Mouse (Mus musculus) CD8-positive naive resting alpha-beta T cell, adult 2 months (primary cell): ENCODE measurements around the gene BC030867.

Experiments used
- DNase-seq, 2 experiments: peaks; one replicate each; pipeline ENCODE4 v3.0.0; 2022; ENCODE audit warnings: low read depth in 2 of 2, low spot score in 2 of 2

BC030867 gene

DNA sequence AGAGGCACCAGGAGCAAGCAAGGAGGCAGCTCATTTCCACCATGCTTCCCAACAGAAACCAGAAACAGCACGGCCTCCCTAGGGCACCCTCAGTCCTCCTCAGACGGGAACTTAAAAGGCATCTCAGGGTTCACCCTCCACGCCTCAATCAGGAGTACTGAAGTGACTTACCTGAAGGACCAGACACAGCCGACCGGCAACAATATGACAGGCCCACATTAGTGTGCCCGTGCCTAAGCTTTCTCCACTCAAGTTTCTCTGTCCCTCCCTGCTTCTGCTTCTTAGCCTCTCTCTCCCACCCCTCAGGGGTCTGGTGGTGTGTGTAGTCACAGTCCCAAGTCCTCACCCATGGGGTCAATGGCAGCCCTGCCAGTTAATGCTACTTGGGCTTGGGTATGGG is 63.9 kb downstream of the BC030867 start:
- DNase-seq = no peak

DNA sequence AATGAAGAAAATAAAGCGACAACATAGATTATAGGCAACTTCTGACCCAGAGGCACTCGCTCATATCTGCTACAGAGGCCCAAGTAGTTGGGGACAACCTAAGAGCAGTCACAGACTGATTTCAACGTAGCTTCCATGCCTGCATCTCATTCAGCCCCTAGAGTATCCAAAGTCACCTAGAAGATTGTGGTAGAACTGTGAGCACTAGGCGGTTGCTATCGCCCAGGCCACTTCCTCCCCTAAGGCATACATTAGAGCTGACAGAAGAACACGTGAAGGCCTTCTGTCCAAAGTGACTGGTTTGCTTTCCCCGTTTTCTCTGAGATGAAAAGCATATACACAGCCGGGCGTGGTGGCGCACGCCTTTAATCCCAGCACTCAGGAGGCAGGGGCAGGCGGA is 65.6 kb downstream of the BC030867 start:
- no peak for DNase-seq
